Mouse (Mus musculus) lung, postnatal 4 days (tissue): ENCODE results near the gene Chd6.
"Not testable (repeated sequence)": the region's sequence is repeated elsewhere in the genome, so short reads cannot be mapped to it uniquely, and the experiment has no call there.

Experiments used
- DNase-seq, 2 experiments: peaks; one replicate each; pipeline ENCODE4 v3.0.0; 2021

Chd6 gene

GRCm38 (mm10) chr2:160982636-160983035 is 126.2 kb downstream of the Chd6 start:
- no peak for DNase-seq

- DNase-seq: no peak
Observed at GRCm38 (mm10) chr2:160981791-160982190, 127.1 kb downstream of the Chd6 start.

DNA sequence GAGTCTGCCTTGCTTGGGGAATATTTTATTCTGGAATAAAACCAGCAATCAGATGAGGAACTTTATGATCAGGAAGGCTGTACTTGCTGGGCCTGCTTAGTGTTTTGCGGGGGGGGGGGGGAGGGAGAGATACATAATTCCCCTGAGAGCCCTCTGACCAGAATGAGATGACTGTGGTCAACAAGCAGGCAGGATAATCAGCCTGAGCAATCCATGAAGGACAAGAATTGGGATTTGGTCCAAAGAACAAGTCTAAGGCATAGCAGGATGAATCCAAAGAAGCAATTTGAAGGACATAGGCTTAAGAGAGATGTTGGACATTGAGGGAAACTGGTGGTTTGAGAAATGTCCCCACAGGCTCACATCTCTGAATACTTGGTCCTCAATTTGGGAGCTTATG is 130.2 kb downstream of the Chd6 start:
- no peak for DNase-seq

DNA sequence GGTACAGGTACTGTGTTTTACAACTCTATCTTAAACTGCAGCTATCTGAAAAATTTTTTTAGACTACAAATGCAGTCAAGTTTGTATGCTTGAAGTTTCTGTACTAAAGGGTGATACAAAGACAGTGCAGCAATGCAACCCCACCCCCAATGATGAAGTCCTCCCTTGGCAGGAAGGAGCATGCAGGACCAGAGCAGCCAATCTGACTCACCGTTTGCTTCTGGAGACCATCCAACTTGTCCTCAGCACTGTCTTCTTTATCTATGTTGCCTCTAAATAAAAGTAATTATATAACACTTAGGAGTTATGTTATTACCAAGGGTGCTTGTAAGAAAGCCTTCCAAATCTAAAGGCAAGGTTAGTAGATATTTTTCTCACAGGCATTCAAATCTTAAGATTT is 131.6 kb downstream of the Chd6 start:
- DNase-seq: no peak

DNA sequence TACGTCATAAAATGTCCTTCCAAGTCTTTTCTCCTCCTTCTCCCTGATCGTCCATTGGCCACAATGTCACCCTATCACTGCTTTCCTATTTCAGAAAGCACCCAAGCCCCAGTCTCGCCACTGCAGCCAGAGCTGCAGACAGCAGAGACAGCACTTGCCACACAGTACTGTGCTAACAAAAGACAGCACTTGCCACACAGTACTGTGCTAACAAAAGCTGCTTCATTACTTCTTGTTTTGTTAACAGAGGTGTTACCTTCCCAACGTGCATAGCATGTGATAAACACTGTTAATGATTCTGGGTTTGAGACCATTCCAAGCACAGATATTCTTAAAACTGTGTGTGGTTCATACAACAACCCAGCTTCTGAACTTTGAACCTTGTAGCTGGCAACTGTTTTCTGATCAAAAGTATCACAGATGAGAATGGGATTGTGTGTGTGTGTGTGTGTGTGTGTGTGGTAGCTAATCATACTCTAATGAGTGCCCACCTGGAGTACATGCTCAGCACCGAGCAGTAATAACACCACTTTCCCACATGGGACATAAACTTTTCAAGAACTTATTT is 135.1 kb downstream of the Chd6 start:
- no peak for DNase-seq

DNA sequence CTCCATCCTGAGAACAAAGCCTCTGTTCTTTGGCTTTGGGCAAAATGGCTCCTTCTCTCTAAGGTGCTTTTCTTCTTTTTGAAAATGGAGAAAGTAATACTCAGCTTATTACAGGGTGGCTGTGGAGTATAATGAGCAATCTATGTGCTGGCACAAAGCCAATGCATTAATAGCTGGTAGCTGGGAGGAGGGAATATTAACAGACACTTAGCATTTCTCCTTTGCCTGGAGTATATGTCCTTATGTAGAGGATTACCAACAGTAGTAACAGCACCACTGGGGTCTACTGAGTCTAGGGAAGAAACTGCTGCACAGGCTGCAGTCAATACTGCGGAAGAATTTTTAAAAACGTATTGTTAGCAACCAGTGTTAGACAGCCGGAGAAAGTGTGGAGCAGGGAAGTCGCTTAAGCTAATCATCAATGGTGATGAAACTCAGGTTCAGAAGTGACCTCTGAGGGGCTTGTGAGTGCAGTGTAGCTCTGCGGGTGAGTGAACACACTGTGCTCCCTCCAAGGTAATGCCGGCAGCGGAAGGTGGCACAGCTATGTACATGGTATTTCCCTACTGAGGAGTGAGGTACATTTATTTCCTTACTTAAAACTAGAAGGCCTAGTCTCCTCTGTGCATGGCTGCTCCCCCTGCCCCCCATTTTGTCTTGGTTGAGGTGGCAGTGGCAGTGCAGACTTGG is 136.6 kb downstream of the Chd6 start:
- DNase-seq: no peak

DNA sequence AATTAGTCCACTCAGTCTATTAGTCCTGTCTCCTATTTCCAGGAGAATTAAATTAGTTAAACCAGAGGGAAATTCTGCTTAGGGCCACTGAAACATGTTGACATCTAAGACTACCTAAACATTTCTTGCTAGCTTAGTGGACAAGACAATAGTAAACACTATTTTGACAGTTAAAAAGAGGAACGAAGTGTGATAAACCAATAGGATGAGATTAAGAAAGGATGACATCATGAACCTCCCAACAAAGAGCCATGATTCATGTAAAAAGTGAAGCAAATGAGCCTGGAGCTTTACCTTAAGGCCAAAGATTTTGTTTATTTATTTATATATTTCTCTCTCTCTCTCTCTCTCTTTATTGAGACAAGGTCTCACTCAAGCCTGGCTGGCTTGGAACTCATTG is 146.7 kb downstream of the Chd6 start:
- no peak for DNase-seq

- DNase-seq: no peak
Observed at GRCm38 (mm10) chr2:160960956-160961646, 147.8 kb downstream of the Chd6 start.

GRCm38 (mm10) chr2:160959901-160960300 is 149.0 kb downstream of the Chd6 start:
- DNase-seq: no peak

DNA sequence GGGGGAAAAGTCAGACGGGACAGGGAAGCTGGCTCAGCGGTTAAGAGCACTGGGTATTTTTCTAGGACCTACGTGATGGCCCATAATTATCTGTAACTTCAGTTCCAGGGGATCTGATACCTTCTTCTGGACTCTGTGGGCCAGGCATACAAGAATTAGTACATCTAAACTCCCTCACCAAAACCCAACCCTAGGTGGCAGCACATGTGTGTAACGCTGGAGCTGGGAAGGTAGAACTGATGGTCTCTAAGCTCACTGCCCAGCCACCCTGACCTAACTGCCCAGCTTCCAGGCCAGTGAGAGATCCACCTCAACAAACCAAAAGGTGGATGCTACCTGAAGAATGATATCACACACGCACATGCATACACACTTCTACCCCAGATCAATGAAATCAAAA is 150.1 kb downstream of the Chd6 start:
- peak in 1 of 2 experiments; percentile 22 for DNase-seq

DNA sequence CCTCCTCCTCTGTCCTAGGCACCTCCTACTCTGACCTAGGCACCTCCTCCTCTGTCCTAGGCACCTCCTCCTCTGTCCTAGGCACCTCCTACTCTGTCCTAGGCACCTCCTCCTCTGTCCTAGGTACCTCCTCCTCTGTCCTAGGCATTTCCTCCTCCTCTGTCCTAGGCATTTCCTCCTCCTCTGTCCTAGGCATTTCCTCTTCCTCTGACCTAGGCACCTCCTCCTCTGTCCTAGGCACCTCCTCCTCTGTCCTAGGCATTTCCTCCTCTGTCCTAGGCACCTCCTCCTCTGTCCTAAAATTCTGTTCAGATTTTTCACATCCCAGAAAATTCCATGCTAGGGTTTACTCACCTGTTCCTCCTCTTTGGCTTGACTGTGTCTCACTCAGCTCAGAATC is 151.1 kb downstream of the Chd6 start:
- not testable (repeated sequence) for DNase-seq

DNA sequence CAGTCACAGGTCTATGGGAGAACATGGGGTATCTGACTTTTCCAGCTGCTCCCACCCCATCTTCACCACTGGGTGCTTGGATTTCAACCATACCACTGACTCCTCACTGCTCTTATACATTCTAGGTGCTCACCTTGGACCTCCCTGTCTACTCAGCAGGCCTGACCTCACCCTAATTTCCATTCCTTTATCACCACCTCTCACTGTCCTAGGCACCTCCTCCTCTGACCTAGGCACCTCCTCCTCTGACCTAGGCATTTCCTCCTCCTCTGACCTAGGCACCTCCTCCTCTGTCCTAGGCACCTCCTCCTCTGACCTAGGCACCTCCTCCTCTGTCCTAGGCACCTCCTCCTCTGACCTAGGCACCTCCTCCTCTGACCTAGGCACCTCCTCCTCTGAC is 151.6 kb downstream of the Chd6 start:
- not testable (repeated sequence) for DNase-seq

- DNase-seq: no peak
Observed at GRCm38 (mm10) chr2:160955331-160955730, 153.5 kb downstream of the Chd6 start.

- no peak for DNase-seq
Observed at GRCm38 (mm10) chr2:160954541-160954940, 154.3 kb downstream of the Chd6 start.

- DNase-seq: no peak
Observed at GRCm38 (mm10) chr2:160953131-160953873, 155.6 kb downstream of the Chd6 start.

DNA sequence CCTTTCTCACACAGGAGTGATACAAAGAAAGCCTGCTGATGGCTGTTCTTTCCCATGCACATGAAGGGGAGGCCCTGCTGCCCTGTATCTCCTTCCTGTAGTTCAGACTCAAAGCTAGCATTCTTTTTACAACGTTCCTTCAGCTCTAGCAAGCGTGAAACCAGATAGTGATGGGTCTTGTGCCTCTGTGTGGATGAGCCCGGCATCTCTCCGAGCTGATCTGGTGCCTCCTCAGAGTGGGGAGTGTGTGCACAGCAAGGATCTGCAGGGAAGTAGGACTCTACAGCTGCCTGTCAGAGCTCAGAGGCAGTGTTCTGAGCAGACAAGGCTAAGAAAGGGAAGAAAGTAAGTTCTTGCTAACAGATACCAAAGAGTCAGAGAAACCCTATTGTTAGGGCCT is 157.3 kb downstream of the Chd6 start:
- no peak for DNase-seq

DNA sequence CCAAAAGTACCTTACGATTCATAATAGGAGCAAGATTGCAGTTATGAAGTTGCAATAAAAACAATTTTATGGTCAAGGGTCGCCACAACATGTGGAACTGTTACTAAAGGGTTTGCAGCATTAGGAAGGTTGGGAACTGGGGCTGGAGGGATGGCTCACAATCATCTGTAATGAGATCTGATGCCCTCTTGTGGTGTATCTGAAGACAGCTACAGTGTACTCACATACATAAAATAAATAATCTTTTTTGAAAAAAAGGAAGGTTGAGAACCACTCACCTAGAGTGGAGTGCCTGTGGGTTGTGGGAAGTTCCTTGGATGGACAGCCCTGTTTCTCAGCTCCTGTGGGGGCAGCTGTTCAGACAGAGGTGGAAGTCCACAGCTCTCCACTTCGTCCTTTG is 166.4 kb downstream of the Chd6 start:
- no peak for DNase-seq

DNA sequence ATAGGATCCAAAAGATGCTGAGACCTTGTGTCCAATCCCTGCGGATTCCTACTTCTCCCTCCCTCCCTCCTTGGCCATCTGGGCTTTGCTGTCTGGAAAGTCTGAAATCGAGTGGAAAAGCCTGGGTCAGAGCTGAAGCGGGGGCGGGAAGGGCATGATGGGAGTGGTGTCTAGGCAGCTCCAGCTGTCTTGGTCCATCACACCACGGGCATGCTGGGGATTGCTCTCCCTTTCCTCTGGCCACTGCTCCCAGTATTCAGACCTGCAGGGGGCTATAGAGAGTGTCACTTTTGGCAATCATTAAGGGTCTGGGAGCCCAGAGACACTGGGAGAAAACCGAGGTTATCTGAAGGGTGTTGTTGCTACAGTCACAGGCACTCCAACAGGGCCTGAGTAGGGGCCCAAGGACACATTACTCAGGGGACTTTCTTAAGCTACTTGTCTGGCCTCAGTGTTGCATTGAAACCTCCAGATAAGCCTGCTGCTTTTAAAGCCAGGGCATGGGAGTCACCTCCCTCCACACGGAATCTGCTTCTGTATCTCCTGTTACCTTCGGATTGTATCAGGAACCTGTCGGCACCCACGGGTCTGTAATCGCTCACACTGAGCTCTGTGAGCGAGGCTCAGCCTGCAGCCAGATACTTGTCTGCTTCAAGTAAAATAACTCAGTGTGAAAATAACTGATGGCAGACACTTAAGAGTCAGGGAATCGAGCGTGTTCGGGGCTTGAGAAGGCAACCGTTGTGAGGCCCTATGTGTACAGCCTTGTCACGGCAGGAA is 167.8 kb downstream of the Chd6 start:
- DNase-seq: peak; percentile 15 to 41

DNA sequence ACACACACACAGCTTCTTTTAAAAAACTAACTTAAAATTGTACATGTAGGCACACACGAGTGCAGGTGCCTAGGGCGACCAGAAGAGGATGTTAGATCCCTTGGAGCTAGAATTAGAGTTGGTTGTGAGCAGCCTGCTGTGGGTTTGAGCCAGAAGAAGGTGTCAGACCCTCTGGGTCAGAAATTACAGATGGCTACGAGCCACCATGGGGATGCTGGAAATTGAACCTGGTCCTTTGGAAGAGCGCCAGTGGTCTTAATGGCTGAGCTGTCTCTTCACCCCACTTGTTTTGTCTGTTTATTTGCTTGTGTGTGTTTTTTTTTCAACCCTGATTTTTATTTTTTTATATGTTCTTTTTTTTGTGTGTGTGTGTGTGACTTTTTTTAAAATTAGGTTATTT is 174.4 kb downstream of the Chd6 start:
- DNase-seq: no peak

DNA sequence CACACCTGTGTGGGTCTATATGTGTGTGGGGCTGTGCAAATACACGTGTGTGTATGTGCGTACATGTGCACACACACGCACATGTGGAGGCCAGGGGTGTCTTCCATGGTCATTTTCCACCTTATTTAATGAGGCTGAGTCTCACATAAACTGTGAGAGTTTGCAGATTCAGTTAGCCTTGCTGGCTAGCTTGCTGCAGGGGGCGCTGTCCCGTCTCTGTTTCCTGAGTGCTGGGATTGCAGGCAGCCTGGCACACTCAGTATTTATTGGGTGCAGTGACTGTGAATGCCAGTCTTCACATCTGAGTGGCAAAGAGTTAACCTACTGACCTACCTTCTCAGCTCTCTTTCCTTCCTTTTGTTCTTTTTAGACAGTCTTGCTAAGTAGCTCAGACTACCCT is 175.0 kb downstream of the Chd6 start:
- DNase-seq: no peak

DNA sequence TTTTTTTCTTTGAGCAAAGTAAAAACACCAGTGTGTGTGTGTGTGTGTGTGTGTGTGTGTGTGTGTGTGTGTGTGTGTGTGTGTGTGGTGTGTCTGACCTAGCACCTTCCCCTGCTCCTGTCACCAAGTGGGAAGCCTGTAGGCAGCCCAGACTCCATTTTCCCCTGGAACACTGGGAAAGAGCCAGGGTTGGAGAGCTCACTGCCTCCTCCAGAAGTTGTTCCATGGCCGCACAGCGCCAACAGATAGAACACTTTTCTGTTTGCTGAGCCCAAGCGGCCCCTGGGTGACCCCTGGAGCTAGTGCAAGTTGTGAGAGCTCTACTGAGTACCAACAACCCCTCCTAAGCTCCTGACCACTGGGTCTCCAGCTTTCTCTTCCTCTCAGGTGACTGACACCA is 175.9 kb downstream of the Chd6 start:
- DNase-seq: no peak

- no peak for DNase-seq
Observed at GRCm38 (mm10) chr2:160932325-160932724, 176.6 kb downstream of the Chd6 start.

- DNase-seq: no peak
Observed at GRCm38 (mm10) chr2:160931378-160931777, 177.5 kb downstream of the Chd6 start.
